Mouse (Mus musculus) right cerebral cortex, adult 2 months (tissue): ENCODE results near the gene Ormdl3.

Experiments used
- DNase-seq, 2 experiments: peaks; one replicate each; pipeline ENCODE4 v3.0.0; 2021 to 2022; ENCODE audit warnings: low spot score in 2 of 2

Gene Ormdl3

GRCm38 (mm10) chr11:98550975-98551828, 36.0 kb downstream of the Ormdl3 start, which contains the start of gene Zpbp2:
Gene Zpbp2, plus strand, starts transcription at chr11:98551097.
- DNase-seq, result peak; percentile 89 to 92

DNA sequence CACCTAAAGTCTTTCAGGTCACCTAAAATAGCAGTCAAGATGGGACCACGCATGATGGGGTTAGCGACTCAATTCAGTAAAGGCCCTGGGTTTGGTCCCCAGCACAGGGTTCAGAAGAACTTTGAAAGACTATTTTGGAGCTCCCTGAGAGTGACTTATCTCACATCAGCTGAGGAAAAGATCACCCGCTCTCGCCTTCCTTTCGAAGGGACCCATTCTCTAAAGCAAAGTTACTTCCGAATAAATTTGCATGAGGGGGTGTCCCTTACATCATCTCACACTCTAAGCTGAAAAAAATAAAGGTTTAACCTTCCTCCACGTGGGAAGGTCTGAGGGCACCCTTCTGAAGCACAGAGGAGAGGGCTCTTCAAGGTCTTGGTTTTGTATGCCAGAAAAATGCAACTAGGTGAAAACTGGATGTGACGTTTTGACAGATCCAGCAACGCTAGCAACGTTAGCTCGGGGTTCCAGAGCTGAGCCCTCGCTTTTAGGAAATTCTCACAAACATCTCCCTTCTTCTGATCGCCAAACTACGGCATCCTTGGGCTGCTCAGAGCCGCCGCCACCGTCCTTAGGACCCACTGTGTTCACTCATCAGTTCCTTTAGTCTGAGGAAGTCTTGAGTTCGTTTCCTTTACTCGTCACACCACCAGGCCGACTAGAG, 36.7 kb downstream of the Ormdl3 start:
- DNase-seq, result no peak

GRCm38 (mm10) chr11:98549363-98549762, 37.8 kb downstream of the Ormdl3 start:
- no peak for DNase-seq

GRCm38 (mm10) chr11:98547308-98547693, 39.9 kb downstream of the Ormdl3 start:
- no peak for DNase-seq

DNA sequence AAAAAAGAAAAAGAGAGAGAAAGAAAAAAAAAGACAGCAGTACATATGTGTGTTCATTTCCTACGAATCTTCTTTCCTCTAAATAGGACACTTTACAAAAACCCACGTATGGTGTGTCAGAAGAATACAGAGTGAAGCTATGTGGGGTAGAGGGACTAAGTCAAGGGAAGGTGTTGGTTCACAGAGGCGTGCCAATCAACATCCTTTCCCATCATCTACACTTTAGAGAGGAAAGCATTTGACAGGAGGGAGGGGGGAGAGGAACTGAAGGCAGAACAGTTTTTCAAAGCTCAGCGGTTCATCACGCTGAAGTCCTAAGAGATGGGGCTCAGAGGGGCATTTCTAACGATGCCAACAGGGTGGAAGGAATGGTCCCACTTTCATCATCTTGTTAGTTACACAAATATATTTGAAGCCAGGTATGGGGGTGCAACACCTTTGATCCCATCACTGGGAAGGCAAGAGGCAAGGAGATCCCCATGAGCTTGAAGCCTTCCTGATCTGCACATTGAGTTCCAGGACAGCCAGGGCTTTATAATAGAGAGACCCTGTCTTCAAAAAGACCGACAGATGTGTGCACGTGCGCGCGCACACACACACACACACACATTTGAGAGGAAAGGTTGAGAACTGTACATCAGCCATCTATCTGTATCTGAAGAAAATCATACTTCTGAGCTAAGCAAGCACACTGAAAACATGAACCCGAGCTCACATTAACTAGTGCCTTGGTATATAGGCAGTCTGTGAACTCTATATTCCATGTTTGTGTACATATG, 40.5 kb downstream of the Ormdl3 start:
- DNase-seq, result no peak

DNA sequence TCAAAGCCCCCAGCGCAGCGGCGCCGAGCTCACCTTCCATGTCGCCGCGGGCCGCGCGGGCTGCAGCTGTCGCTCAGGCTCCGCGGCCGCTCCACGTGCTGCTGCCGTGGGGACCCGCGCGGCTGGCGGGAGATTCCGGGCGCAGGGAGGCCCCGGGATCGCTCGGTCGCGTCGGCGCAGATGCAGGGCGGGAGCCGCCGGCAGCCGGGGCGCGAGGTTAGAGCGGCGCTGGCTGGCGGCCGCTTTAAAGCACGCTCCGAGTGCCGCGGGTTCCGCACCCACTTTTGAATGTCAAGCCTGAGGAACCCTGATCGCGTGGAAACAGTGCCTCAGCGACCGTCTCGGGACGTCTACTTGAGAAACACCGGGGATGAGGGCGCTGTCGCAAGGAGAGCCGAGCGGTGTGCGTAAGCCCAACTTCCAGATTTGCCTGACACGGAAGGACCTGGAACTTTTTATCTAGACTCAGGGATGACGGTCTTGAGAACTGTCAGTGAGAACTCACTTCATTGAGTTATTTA, 41.4 kb downstream of the Ormdl3 start, which contains the start of gene Ikzf3:
Gene Ikzf3, minus strand, starts transcription at position 321 of the 521 bp plus-strand sequence.
- peak; percentile 12 to 17 for DNase-seq

DNA sequence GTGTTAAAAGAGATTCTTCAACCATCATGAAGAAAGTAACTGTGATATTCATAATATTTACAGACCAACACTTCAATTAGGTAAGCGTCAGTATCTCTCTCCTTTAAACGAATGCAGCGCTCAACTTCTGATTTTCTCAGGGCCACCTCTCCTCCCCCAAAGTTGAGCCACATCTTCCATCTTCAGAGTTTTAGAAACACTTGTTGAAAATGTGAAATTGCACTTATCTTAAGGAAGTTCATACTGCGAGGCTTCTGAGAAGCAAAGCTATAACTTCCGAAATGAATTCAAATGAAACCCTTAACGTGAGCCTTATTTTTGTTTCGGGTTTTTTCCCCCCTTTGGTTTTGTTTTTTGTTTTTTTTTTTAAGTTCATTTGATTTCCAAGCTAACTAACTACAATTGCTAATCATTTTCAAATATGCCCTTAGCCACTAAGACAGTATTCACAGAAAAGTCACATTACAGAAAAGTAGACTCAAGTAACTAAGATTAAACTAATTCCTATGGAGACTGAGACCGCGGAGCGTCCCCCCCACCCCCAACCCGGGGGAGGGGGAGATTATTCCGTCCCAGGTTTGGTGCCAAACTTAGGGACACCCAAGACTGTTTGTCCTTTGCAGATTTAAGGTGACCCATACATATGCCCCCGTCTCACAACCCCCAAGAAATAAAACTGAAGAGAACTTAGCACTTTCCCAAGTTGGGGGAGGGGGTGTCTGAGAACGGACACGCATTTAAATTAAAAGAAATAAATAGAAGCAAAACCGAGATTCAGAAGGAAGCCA, 42.1 kb downstream of the Ormdl3 start:
- DNase-seq, result no peak

DNA sequence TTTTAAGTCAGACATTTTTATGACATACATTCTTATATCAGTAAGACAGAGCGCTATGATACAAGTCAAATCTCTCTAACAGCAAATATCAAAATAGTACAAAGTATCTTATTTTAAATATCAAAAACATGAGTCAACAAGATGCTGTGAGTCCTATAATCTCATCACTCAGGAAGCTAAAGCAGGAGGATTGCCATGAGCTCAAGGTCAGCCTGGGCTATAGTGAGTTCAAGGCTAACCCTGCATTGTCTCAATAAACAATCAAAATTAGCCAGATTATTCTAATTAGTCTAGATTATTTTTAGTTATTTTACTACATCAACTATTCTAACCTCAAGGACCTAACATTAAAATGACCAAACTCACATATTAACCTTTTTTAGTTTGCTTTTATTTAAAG, 43.8 kb downstream of the Ormdl3 start:
- DNase-seq, result no peak

DNA sequence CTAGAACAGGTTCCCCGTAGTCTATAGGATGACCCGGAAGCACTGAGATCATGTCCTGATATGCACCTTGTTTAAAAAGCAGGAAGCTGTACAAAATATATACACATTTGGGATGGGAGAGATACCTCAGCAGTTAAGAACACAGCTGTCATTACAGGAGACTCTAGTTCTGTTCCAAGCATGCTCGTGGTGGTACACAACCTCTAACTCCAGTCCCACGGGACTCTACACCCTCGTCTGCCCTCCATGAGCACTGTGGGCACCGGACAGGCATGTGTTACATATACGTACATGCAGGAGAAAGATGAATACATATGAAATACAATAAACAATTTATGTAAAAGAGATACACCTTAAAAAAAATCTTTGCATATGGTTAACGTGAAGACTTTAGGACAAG, 44.6 kb downstream of the Ormdl3 start:
- DNase-seq, result no peak

DNA sequence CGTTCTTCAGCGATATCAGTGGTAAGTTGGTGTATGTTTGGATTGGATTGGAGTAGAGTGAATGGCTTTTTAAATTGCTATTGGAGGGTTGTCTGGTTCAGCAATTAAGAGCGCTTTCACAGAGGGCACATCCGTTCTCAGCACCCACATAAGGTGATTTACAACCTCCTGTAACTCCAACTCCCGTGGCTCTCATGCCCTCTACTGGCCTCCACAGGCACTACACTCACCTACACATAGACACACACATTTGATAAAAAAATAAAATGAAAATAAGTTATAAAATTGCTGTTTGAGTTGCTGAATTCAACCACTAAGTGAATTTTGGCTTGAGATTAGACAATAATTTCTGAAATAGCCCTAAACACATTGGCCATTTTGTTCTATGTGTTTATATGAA, 46.8 kb downstream of the Ormdl3 start:
- no peak for DNase-seq

DNA sequence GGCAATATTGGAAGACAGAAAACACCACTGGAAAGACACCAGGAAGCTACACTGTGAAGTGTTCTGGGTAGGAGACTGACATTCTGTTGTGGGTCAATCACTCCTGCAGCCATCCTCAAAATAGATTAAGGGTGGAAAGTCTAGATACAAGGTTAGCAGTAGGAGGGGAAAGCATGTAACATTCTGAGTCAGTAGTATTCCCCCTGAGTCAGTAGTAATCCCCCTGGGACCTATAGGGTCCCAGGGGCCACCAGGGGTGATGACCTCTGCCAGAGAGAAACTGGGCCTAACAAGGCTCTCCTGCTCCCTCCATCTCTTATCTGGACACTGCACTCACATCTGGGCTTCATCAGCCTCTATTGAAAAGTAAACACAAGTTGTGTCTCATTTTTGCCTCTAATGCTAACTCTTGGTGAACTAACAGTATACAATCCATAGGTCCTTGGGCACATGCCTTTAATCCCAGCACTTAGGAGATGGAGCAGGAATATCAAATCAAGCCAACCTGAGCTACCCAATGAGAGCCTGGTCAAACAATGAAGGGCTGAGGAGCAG, 49.6 kb downstream of the Ormdl3 start:
- no peak for DNase-seq
